Mouse (Mus musculus) MEL (cell line): ENCODE results near the gene Arrb1.

Source experiments
- E2F4 ChIP-seq: IDR thresholded peaks from 2 replicates; pipeline ENCODE4 v1.6.1; 2011; ENCODE audit warnings: low read depth, low read length, improper control_type of control experiment, borderline replicate concordance
- MAX ChIP-seq: IDR thresholded peaks from 2 replicates; pipeline ENCODE4 v1.6.1; 2011; ENCODE audit warnings: low read length, improper control_type of control experiment
- POLR2A ChIP-seq, 2 experiments: IDR thresholded peaks; 2 replicates each; pipeline ENCODE4 v1.6.1; 2011 to 2012; ENCODE audit warnings: low read length in 2 of 2, mild to moderate bottlenecking in 2 of 2, control low read depth in 1 of 2, improper control_type of control experiment in 1 of 2, low read depth in 1 of 2, moderate library complexity in 1 of 2; ENCODE audit not compliant: control insufficient read depth in 1 of 2, insufficient read depth in 1 of 2, poor library complexity in 1 of 2
- USF1 ChIP-seq: IDR thresholded peaks from 2 replicates; pipeline ENCODE4 v1.6.1; 2014; ENCODE audit warnings: low read depth, mild to moderate bottlenecking, inconsistent platforms, low read length, improper control_type of control experiment, moderate library complexity
- ZKSCAN1 ChIP-seq: IDR thresholded peaks from 2 replicates; pipeline ENCODE4 v1.6.1; 2012; ENCODE audit warnings: low read depth, mild to moderate bottlenecking, inconsistent platforms, low read length, improper control_type of control experiment, moderate library complexity

GRCm38 (mm10) chr7:99654244-99654643 is 119.0 kb downstream of the Arrb1 start:
- TF ChIP-seq ZKSCAN1 (no peak), E2F4 (no peak), MAX (no peak), POLR2A (IDR thresholded peaks at IDR 0.05; ENCODE audit: control insufficient read depth in 1 of 2, insufficient read depth in 1 of 2, low read depth in 1 of 2, low read length in 2 of 2, poor library complexity in 1 of 2) (no peak), USF1 (no peak)
